Mouse (Mus musculus) A20 (cell line): ENCODE measurements around the gene Lrrc63.

Experiments
- DNase-seq: peaks from one replicate; pipeline ENCODE4 v3.0.0-alpha.2; 2011; ENCODE audit warnings: low read depth, low spot score

Lrrc63 gene

GRCm38 (mm10) chr14:75130501-75131318, at the start of gene Lrrc63, which contains the start of gene Lcp1:
TSS of gene Lrrc63 (minus strand) at chr14:75130881.
TSS of gene Lcp1 (plus strand) at chr14:75131101.
- DNase-seq = peak; percentile 92

- DNase-seq = peak; percentile 91
These were observed 48.7 kb upstream of the Lrrc63 start for GRCm38 (mm10) chr14:75179255-75179963.

GRCm38 (mm10) chr14:75178801-75179211, 48.1 kb upstream of the Lrrc63 start:
- DNase-seq = peak; percentile 85

GRCm38 (mm10) chr14:75178384-75178793, 47.7 kb upstream of the Lrrc63 start:
- DNase-seq = peak; percentile 95

- peak; percentile 71 for DNase-seq
These were observed 46.7 kb upstream of the Lrrc63 start for GRCm38 (mm10) chr14:75177400-75177799.

GRCm38 (mm10) chr14:75176425-75177045, 45.9 kb upstream of the Lrrc63 start:
- peak; percentile 92 for DNase-seq

- DNase-seq = no peak
These were observed 45.1 kb upstream of the Lrrc63 start for GRCm38 (mm10) chr14:75175781-75176180.

- peak; percentile 41 for DNase-seq
These were observed 44.3 kb upstream of the Lrrc63 start for GRCm38 (mm10) chr14:75174731-75175555.

GRCm38 (mm10) chr14:75174296-75174695, 43.6 kb upstream of the Lrrc63 start:
- no peak for DNase-seq

GRCm38 (mm10) chr14:75170546-75170945, 39.9 kb upstream of the Lrrc63 start:
- DNase-seq = no peak

- peak; percentile 49 for DNase-seq
These were observed 37.8 kb upstream of the Lrrc63 start for GRCm38 (mm10) chr14:75168501-75168900.

- no peak for DNase-seq
These were observed 35.0 kb upstream of the Lrrc63 start for GRCm38 (mm10) chr14:75165574-75166131.

GRCm38 (mm10) chr14:75164345-75164744, 33.7 kb upstream of the Lrrc63 start:
- no peak for DNase-seq

- no peak for DNase-seq
These were observed 33.2 kb upstream of the Lrrc63 start for GRCm38 (mm10) chr14:75163866-75164265.

- DNase-seq = no peak
These were observed 28.7 kb upstream of the Lrrc63 start for GRCm38 (mm10) chr14:75159375-75159774.

- no peak for DNase-seq
These were observed 23.8 kb upstream of the Lrrc63 start for GRCm38 (mm10) chr14:75154481-75154880.

GRCm38 (mm10) chr14:75151146-75151545, 20.5 kb upstream of the Lrrc63 start:
- DNase-seq = no peak

- DNase-seq = no peak
These were observed 20.0 kb upstream of the Lrrc63 start for GRCm38 (mm10) chr14:75150653-75151052.

- no peak for DNase-seq
These were observed 17.5 kb upstream of the Lrrc63 start for GRCm38 (mm10) chr14:75148229-75148628.

- DNase-seq = peak; percentile 23
These were observed 17.0 kb upstream of the Lrrc63 start for GRCm38 (mm10) chr14:75147706-75148105.

- no peak for DNase-seq
These were observed 8.5 kb upstream of the Lrrc63 start for GRCm38 (mm10) chr14:75139225-75139624.
